Mouse (Mus musculus) spleen, adult 18-20 months (tissue): ENCODE results near the gene Tm7sf3.
"Not testable (repeated sequence)": the region's sequence is repeated elsewhere in the genome, so short reads cannot be mapped to it uniquely, and the experiment has no call there.

Experiments
- DNase-seq, 2 experiments: peaks; one replicate each; pipeline ENCODE4 v3.0.0; 2022; ENCODE audit warnings: mixed read lengths in 2 of 2

The Tm7sf3 gene

GRCm38 (mm10) chr6:146611897-146612296 lies 30.7 kb downstream of the Tm7sf3 start:
- no peak for DNase-seq

GRCm38 (mm10) chr6:146611385-146611784 lies 31.2 kb downstream of the Tm7sf3 start:
- DNase-seq, result no peak

DNA sequence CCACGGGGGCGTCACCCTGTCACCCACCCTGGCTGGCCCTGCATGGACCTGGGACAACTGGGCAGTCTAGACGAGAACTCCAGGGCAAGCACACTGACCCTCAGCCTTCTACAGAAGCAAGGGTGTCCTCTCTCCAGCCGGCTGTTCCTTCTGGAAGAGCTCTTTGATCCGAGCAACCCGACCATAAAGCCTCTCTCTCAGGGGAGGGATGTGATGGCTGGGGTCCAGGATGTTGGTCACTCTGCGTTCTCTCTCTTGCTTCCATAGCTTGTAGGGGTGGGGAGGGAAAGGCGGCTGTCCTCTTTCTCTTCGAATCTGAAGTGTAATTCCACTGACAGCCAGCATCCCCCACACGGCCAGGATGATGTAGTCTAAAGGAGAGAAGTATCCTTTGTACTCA lies 39.0 kb downstream of the Tm7sf3 start:
- no peak for DNase-seq

- DNase-seq, result no peak
Observed at GRCm38 (mm10) chr6:146602601-146603000, 40.0 kb downstream of the Tm7sf3 start.

DNA sequence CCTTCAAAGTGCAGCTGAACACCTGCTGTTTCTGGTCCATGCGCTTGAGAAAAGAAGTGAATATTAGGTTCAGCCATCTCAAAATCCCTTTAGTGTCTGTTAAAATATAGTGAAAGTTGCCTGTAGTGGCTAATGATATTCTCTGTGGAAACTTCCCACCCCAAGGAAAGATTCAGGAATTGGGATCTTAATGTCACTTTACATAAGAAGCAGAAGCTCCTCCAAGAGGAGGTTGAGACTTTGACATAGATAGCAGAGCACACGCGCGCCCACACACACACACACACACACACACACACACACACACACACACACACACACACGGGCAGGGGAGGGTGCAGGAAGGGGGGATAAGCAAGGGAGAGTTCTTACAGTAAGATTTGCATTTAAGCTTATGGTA lies 57.5 kb downstream of the Tm7sf3 start:
- DNase-seq, result no peak

DNA sequence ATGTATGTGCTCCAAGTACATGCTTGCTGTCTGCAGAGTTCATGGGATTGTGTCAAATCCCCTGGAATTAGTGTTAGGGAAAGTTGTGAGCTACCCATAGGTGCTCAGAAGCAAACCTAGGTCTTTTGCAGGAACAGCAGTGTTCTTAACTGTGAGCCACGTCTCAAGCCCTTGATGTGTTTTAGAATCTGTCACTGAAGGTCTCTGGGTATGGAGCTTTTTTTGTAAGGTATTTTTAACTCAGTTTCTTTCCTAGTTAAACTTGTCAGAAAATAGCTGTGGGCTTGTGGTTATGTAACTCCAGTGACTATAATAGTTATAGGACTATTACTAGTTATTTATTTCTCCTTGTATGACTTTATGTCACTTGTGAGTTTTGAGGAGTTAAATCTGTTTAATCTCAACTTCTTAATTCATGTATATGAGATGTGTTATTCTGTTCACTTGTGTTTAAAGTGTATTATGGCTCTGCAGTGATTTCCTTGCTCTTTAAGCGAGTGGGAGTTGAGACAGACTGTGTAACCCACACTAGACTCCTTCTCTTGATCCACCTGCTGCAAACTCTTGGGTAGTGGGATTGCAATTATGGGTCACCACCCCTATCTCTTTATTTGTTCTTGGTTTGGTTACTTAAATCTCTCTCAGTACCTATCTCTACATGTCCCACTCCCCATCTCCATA lies 59.1 kb downstream of the Tm7sf3 start:
- DNase-seq, result no peak

- DNase-seq, result no peak
Observed at GRCm38 (mm10) chr6:146580381-146580926, 62.2 kb downstream of the Tm7sf3 start.

- no peak for DNase-seq
Observed at GRCm38 (mm10) chr6:146578586-146578985, 64.0 kb downstream of the Tm7sf3 start.

DNA sequence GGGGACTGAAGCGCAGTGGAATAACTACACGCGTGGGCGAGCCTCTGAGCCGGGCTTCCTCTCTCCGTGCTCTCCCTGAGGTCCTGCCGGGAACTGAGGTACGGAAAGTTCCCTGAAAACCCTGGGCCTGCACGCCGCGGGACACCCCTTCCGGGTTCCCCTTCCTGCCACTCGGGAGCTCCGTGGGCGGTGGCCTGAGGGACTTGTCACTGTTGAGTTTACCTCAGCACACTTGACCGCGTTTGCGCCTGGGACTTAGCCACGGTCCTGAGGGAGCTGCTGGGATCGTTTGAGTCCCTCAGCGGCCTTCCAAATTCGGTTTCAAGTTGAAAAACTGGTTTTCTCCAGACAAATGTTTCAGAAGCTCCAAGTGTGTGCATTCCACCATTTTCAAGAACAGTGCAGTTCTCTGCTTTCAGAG lies 64.5 kb downstream of the Tm7sf3 start:
- peak; percentile 67 to 70 for DNase-seq

GRCm38 (mm10) chr6:146577310-146578109 lies 65.1 kb downstream of the Tm7sf3 start, which contains the start of gene Ints13:
TSS of gene Ints13 (minus strand) at chr6:146577835.
- DNase-seq, result peak; percentile 95

DNA sequence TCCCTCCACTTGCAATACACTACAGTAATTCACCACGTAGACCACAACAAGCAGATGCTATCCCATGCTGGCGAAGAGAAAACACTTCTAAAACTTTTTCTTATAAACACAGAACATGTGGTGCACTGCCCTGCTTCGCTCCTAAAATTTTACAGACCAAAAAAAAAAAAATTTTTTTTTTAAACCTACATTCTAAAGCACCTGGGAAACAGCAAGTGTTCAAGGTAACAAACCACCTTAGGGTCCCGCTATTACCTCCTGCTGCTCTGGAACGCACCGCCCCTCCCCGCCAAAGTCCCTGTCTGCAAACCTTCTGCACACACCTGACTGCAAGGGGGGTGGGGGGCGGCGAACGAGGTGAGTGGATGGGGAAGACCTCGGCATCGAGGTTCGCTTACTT lies 65.7 kb downstream of the Tm7sf3 start, which contains the start of gene Fgfr1op2:
Gene Fgfr1op2, plus strand, starts transcription at position 301 of the 400 bp plus-strand sequence.
- DNase-seq, result no peak

- no peak for DNase-seq
Observed at GRCm38 (mm10) chr6:146572073-146572472, 70.6 kb downstream of the Tm7sf3 start.

GRCm38 (mm10) chr6:146562461-146562860 lies 80.2 kb downstream of the Tm7sf3 start:
- not testable (repeated sequence) for DNase-seq
